Mouse (Mus musculus): ENCODE data around the gene Erich3.

DNA sequence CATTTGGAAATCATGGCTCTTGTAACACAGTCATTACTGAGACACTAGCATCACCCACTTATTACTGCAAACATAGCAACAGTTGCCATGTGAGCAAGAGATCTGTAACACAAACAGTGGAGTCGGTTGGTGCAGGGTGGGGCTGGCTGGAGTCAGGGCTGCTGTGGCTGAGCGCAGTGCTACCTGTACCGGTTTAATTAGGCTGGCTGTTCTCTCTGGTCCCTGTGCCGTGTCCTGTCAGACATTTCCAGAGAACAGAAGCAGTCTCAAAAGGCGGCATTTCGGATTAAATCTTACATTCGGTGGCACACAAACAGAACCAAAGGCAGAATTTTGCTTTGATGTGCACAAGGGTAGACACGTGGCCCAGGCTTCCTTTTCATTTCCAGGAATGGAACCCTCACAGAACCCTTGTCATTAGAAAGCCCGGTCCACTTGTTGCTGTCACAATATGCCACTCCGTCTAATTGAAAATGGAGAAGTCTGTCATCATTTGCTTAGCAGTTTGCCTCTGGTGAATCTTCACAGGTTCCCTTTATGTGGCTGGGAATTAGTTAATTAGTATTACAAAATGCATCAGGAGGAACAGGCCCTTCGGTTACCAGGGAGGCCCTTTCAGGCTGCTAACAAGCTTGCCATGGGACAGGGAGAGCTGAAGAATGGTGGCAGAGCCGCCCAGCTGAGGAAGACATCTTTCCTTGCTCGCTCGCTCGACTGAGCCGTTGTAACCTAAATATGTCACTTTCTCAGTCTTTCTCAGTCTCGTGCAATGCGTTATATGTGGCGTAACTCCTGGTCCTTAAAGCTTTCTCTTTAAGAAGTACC lies 153.4 kb downstream of the Erich3 start:
- TF ChIP-seq CTCF (conservative IDR thresholded peaks at IDR 0.05; ENCODE audit: low read length) (no peak), POU5F1 (IDR thresholded peaks at IDR 0.05; ENCODE audit: borderline replicate concordance, low read length) (no peak)
